Mouse (Mus musculus): Measurements from ENCODE around the gene Pole2. TPM values are rescaled to one million over a fixed set of nuclear protein-coding genes. Genes with fewer than 3 reads are reported as not detected.

The Pole2 gene
- total RNA-seq (2021): 1 to 10 TPM; 2.4 to 2.7 TPM

- peak; percentile 89 for DNase-seq
- intact Hi-C loops (cut with DNase I): no loop called here
Observed at GRCm38 (mm10) chr12:69227776-69228466, at the start of gene Pole2. Gene Pole2 (minus strand): TSS chr12:69228195.

GRCm38 (mm10) chr12:69268956-69269355 lies 41.0 kb upstream of the Pole2 start:
- intact Hi-C loops (cut with DNase I): no loop called here
- no peak for DNase-seq

- intact Hi-C loops (cut with DNase I): no loop called here
- DNase-seq: no peak
Observed at GRCm38 (mm10) chr12:69267956-69268632, 40.1 kb upstream of the Pole2 start.

GRCm38 (mm10) chr12:69265031-69265430 lies 37.0 kb upstream of the Pole2 start:
- intact Hi-C loops (cut with DNase I): no loop called here
- DNase-seq: no peak

- intact Hi-C loops (cut with DNase I): no loop called here
- no peak for DNase-seq
Observed at GRCm38 (mm10) chr12:69262251-69262650, 34.3 kb upstream of the Pole2 start.

- intact Hi-C loops (cut with DNase I): no loop called here
- DNase-seq: no peak
Observed at GRCm38 (mm10) chr12:69257836-69258235, 29.8 kb upstream of the Pole2 start.

GRCm38 (mm10) chr12:69253806-69254205 lies 25.8 kb upstream of the Pole2 start:
- no peak for DNase-seq
- intact Hi-C loops (cut with DNase I): no loop called here

- intact Hi-C loops (cut with DNase I): no loop called here
- DNase-seq: no peak
Observed at GRCm38 (mm10) chr12:69250756-69251155, 22.8 kb upstream of the Pole2 start.

- no peak for DNase-seq
- intact Hi-C loops (cut with DNase I): no loop called here
Observed at GRCm38 (mm10) chr12:69249766-69250165, 21.8 kb upstream of the Pole2 start.

GRCm38 (mm10) chr12:69241771-69242431 lies 13.9 kb upstream of the Pole2 start:
- DNase-seq: peak; percentile 76
- intact Hi-C loops (cut with DNase I): no loop called here

- no peak for DNase-seq
- intact Hi-C loops (cut with DNase I): no loop called here
Observed at GRCm38 (mm10) chr12:69241405-69241770, 13.4 kb upstream of the Pole2 start.

- no peak for DNase-seq
- intact Hi-C loops (cut with DNase I): no loop called here
Observed at GRCm38 (mm10) chr12:69240876-69241275, 12.9 kb upstream of the Pole2 start, which contains the start of gene Klhdc1. Gene Klhdc1 (plus strand): TSS chr12:69241176.

- no peak for DNase-seq
- intact Hi-C loops (cut with DNase I): no loop called here
Observed at GRCm38 (mm10) chr12:69238284-69238683, 10.3 kb upstream of the Pole2 start.

GRCm38 (mm10) chr12:69235782-69236181 lies 7.8 kb upstream of the Pole2 start:
- no peak for DNase-seq
- intact Hi-C loops (cut with DNase I): no loop called here

GRCm38 (mm10) chr12:69229251-69229650 lies 1.3 kb upstream of the Pole2 start:
- intact Hi-C loops (cut with DNase I): no loop called here

GRCm38 (mm10) chr12:69220613-69221277 lies 7.2 kb downstream of the Pole2 start:
- intact Hi-C loops (cut with DNase I): no loop called here
- no peak for DNase-seq

More at GRCm38 (mm10) chr12:69229251-69229650, 1.3 kb upstream of the Pole2 start:
- no peak for DNase-seq

- intact Hi-C loops (cut with DNase I): no loop called here
- no peak for DNase-seq
Observed at GRCm38 (mm10) chr12:69216587-69216986, 11.4 kb downstream of the Pole2 start.

GRCm38 (mm10) chr12:69215000-69215785 lies 12.8 kb downstream of the Pole2 start:
- no peak for DNase-seq
- intact Hi-C loops (cut with DNase I): no loop called here

GRCm38 (mm10) chr12:69214393-69214792 lies 13.6 kb downstream of the Pole2 start:
- DNase-seq: no peak
- intact Hi-C loops (cut with DNase I): no loop called here

GRCm38 (mm10) chr12:69213186-69213777 lies 14.7 kb downstream of the Pole2 start:
- DNase-seq: no peak
- intact Hi-C loops (cut with DNase I): no loop called here

All from left cerebral cortex, postnatal 4 days (tissue).